Mouse (Mus musculus): ENCODE measurements at regions not wholly inside any gene's neighbourhood (a gene's known extent, or its start where the extent isn't known, plus 50 kb on each side); places are given as distances from the start of the nearest gene placed in this dataset.

DNA sequence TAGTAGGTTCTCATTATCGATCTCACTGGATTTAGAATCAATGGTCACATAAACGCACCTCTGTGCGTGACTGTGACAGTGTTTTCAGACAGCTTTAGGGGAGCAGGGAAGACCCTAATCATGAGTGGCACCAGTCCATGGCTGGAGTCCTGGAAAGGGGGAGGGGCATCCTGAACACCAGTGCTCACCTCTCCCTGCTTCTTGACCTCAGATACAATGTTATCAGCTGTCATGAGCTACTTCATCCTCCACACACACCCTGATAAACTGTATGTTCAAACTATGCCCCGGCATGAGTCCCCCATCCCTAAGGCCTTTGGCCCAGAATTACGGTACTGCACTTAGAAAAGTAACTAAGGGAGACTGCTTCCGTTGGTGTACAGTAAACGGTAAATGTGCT, 272.2 kb upstream of the Spred2 start:
- Histone ChIP-seq H3K4me3 (ENCODE audit: insufficient read depth, low read depth, low read length) (no peak overlapping the region), H3K36me3 (ENCODE audit: control insufficient read depth, insufficient read depth, low read length) (no peaks in the 10 kb centered on the region), H3K27ac (ENCODE audit: insufficient read depth, low read depth, low read length) (no peak overlapping the region), H3K27me3 (replicated peaks; ENCODE audit: control insufficient read depth, insufficient read depth, low read length) (no peaks in the 10 kb centered on the region), H3K4me1 (ENCODE audit: control insufficient read depth, insufficient read depth, low read length) (no peaks in the 10 kb centered on the region)
- 96% methylated on average over 7 of the region's 7 CpGs for WGBS
- TF ChIP-seq CTCF (conservative IDR thresholded peaks at IDR 0.05; ENCODE audit: insufficient read depth, insufficient read length, low read depth, low read length) (no peak), POLR2A (IDR thresholded peaks at IDR 0.05; ENCODE audit: low read depth, low read length) (no peak)
- no peak for DNase-seq

DNA sequence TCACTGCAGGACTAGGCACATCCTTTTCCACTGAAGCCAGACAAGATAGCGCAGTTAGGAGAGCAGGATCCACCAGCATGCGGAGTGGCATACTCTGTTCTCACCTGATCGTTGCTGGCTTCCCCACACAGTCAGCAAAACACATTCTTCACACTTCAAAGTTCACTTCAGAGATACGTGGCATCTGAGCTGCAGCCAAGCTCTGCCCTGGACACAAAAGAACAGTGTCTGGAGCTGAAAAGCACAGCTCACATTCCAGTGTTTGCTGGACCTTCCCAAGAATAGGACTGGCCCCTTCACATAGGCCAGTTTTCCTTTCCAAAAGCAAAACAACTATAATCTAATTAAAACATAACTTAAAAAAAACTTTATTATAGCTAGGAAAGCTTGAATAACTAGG, 264.7 kb upstream of the Spred2 start:
- no peaks in the 10 kb centered on the region for H3K27me3 ChIP-seq (replicated peaks; ENCODE audit: control insufficient read depth, insufficient read depth, low read length)
- H3K4me1 ChIP-seq (ENCODE audit: control insufficient read depth, insufficient read depth, low read length), result no peaks in the 10 kb centered on the region
- H3K36me3 ChIP-seq (ENCODE audit: control insufficient read depth, insufficient read depth, low read length), result no peaks in the 10 kb centered on the region
- no peak for TF ChIP-seq POLR2A (IDR thresholded peaks at IDR 0.05; ENCODE audit: low read depth, low read length)
- no peak for TF ChIP-seq CTCF (conservative IDR thresholded peaks at IDR 0.05; ENCODE audit: insufficient read depth, insufficient read length, low read depth, low read length)
- 56% methylated on average over 4 of the region's 4 CpGs for WGBS
- H3K27ac ChIP-seq (ENCODE audit: insufficient read depth, low read depth, low read length), result no peak overlapping the region
- peak; percentile 50 for DNase-seq
- no peak overlapping the region for H3K4me3 ChIP-seq (ENCODE audit: insufficient read depth, low read depth, low read length)

DNA sequence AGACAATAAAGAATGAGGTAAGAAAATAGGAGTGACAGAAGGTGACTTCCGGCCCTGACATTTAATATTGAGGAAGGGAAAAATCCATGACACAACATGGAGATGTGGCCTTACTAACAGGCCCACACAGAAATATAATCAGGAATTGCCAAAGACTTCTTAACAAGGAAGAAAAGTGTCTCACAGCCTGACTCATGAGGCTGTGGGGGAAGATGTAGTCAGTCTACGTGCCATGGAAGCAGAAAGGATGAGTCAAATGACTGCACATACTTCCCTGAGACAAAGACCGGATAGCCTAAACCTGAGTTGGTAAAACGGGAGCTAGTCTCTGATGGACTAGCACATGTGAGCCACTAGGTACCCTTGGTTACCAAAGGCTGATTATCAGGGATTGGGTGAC, 257.4 kb upstream of the Spred2 start:
- Histone ChIP-seq H3K4me1 (ENCODE audit: control insufficient read depth, insufficient read depth, low read length) (peaks cover 3% of the 10 kb centered on the region; the same call in 1 of the 2 replicates), H3K27ac (ENCODE audit: insufficient read depth, low read depth, low read length) (no peak overlapping the region), H3K36me3 (ENCODE audit: control insufficient read depth, insufficient read depth, low read length) (no peaks in the 10 kb centered on the region), H3K4me3 (ENCODE audit: insufficient read depth, low read depth, low read length) (no peak overlapping the region), H3K27me3 (replicated peaks; ENCODE audit: control insufficient read depth, insufficient read depth, low read length) (no peaks in the 10 kb centered on the region)
- TF ChIP-seq CTCF (conservative IDR thresholded peaks at IDR 0.05; ENCODE audit: insufficient read depth, insufficient read length, low read depth, low read length) (no peak), POLR2A (IDR thresholded peaks at IDR 0.05; ENCODE audit: low read depth, low read length) (no peak)
- DNase-seq, result no peak
- 89% methylated on average over 4 of the region's 4 CpGs for WGBS

DNA sequence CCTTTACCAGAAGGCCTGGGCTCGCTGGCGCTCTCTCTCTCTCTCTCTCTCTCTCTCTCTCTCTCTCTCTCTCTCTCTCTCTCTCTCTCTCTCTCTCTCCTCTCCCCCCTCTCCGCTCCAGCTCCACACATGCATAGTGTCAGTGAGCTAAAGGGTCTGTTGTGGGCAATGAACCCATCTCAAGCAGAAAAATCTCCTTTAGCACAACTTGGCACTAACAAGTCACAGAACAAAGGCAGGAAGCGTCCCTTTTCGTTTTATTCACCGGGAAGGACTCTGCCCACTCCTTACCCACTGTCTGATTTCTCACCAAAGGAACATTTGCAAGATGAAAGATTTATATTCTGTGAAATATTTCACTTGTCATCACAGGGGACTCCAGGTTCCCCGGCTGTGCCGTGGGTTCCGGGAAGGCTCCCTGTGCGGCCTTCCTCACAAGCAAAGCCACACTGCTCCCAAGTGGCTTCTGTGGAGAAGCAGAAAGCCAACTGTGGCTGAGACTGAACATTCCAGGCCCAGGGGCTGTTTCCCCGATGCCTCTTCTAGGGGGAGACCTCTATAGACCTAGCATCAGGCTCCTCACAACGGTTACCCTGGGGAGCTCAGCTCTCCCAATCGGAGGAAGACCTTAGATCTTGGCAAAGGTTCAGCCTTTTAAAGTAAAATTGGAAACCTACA, 253.2 kb upstream of the Spred2 start:
- H3K27me3 ChIP-seq (replicated peaks; ENCODE audit: control insufficient read depth, insufficient read depth, low read length), result no peaks in the 10 kb centered on the region
- H3K4me3 ChIP-seq (ENCODE audit: insufficient read depth, low read depth, low read length), result no peak overlapping the region
- no peaks in the 10 kb centered on the region for H3K36me3 ChIP-seq (ENCODE audit: control insufficient read depth, insufficient read depth, low read length)
- DNase-seq, result peak; percentile 43
- H3K4me1 ChIP-seq (ENCODE audit: control insufficient read depth, insufficient read depth, low read length), result peaks cover 3% of the 10 kb centered on the region; the same call in 1 of the 2 replicates
- WGBS, result 30% methylated on average over 13 of the region's 13 CpGs
- TF ChIP-seq CTCF (conservative IDR thresholded peaks at IDR 0.05; ENCODE audit: insufficient read depth, insufficient read length, low read depth, low read length), result no peak; the same call in 1 of the 2 replicates
- no peak for TF ChIP-seq POLR2A (IDR thresholded peaks at IDR 0.05; ENCODE audit: low read depth, low read length)
- H3K27ac ChIP-seq (ENCODE audit: insufficient read depth, low read depth, low read length), result no peak overlapping the region

DNA sequence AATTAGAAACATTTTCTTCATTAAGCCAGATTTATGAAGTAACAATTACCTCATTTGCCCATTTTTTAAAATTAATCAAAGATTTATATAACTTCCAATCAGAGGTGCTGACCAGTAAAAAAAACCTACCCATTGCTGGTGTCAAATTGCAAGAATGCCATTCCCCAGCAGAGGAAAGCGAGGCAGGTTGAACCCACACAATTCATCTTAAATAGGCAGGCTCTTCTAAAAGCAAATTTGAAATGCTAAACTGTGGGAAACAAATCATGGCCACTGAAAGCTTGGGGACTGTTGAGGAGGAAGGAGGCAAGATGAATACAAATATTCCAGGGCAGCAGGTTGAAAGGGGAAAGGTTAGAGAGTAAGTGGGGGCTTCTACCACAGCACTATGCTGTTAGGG, 251.2 kb upstream of the Spred2 start:
- Histone ChIP-seq H3K27me3 (replicated peaks; ENCODE audit: control insufficient read depth, insufficient read depth, low read length) (no peaks in the 10 kb centered on the region), H3K4me1 (ENCODE audit: control insufficient read depth, insufficient read depth, low read length) (peaks cover 3% of the 10 kb centered on the region; the same call in 1 of the 2 replicates), H3K27ac (ENCODE audit: insufficient read depth, low read depth, low read length) (no peak overlapping the region), H3K36me3 (ENCODE audit: control insufficient read depth, insufficient read depth, low read length) (no peaks in the 10 kb centered on the region), H3K4me3 (ENCODE audit: insufficient read depth, low read depth, low read length) (no peak overlapping the region)
- DNase-seq, result no peak
- 74% methylated on average over 1 of the region's 1 CpGs for WGBS
- TF ChIP-seq CTCF (conservative IDR thresholded peaks at IDR 0.05; ENCODE audit: insufficient read depth, insufficient read length, low read depth, low read length) (no peak), POLR2A (IDR thresholded peaks at IDR 0.05; ENCODE audit: low read depth, low read length) (no peak)

DNA sequence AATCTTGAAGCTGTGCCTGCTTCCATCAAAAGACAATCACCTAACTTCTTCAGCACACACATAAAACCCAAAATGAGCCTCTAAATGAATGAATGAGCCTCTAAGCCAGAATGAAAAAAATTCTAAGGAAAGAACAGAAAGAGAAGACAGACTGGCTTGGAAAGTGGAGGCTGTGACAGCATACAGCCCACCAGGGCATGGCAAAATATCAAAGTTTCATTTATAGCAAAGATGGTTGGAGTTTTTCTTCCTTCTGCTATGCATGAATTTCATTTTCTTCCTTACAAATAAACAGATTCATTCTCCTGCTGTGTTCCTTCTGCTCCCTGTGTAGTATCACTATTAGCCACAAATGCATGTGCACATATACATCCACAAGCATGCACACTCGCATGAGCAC, 247.7 kb upstream of the Spred2 start:
- 100% methylated on average over 1 of the region's 1 CpGs for WGBS
- no peak for DNase-seq
- Histone ChIP-seq H3K36me3 (ENCODE audit: control insufficient read depth, insufficient read depth, low read length) (no peaks in the 10 kb centered on the region), H3K27ac (ENCODE audit: insufficient read depth, low read depth, low read length) (no peak overlapping the region), H3K4me1 (ENCODE audit: control insufficient read depth, insufficient read depth, low read length) (no peaks in the 10 kb centered on the region), H3K27me3 (replicated peaks; ENCODE audit: control insufficient read depth, insufficient read depth, low read length) (no peaks in the 10 kb centered on the region), H3K4me3 (ENCODE audit: insufficient read depth, low read depth, low read length) (no peak overlapping the region)
- no peak for TF ChIP-seq POLR2A (IDR thresholded peaks at IDR 0.05; ENCODE audit: low read depth, low read length)
- no peak for TF ChIP-seq CTCF (conservative IDR thresholded peaks at IDR 0.05; ENCODE audit: insufficient read depth, insufficient read length, low read depth, low read length)

DNA sequence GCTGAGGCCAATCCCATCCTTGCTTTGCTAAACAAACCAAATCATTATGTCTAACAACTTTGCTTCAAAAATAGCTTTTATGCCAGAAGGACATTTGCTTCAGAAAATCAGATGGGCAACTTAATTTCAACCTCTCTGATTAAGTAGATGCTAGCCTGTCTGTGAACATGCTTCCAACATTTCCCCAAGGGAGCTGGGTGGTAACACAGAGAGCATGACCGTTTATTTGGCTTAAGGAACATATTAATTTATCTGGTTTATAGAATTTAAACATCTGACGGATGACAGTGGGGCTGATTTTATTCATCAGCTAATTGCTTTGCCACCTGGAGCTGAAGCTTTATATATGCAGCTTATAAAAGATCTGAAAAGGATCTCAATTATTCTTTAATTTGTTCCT, 245.1 kb upstream of the Spred2 start:
- no peak for TF ChIP-seq POLR2A (IDR thresholded peaks at IDR 0.05; ENCODE audit: low read depth, low read length)
- TF ChIP-seq CTCF (conservative IDR thresholded peaks at IDR 0.05; ENCODE audit: insufficient read depth, insufficient read length, low read depth, low read length), result no peak

More for the DNA sequence above, 245.1 kb upstream of the Spred2 start:
- no peaks in the 10 kb centered on the region for H3K4me1 ChIP-seq (ENCODE audit: control insufficient read depth, insufficient read depth, low read length)
- no peak overlapping the region for H3K4me3 ChIP-seq (ENCODE audit: insufficient read depth, low read depth, low read length)
- no peak for DNase-seq
- 81% methylated on average over 2 of the region's 2 CpGs for WGBS
- H3K27ac ChIP-seq (ENCODE audit: insufficient read depth, low read depth, low read length), result no peak overlapping the region
- H3K36me3 ChIP-seq (ENCODE audit: control insufficient read depth, insufficient read depth, low read length), result no peaks in the 10 kb centered on the region
- H3K27me3 ChIP-seq (replicated peaks; ENCODE audit: control insufficient read depth, insufficient read depth, low read length), result no peaks in the 10 kb centered on the region

Measured in kidney, adult 2 months (tissue).